Mouse (Mus musculus): ENCODE data around the gene Cnot10. TPM values are rescaled to one million over a fixed set of nuclear protein-coding genes. Genes with fewer than 3 reads are reported as not detected.

Gene Cnot10
- polyA plus RNA-seq, 1 experiment = 32.7 TPM

DNA sequence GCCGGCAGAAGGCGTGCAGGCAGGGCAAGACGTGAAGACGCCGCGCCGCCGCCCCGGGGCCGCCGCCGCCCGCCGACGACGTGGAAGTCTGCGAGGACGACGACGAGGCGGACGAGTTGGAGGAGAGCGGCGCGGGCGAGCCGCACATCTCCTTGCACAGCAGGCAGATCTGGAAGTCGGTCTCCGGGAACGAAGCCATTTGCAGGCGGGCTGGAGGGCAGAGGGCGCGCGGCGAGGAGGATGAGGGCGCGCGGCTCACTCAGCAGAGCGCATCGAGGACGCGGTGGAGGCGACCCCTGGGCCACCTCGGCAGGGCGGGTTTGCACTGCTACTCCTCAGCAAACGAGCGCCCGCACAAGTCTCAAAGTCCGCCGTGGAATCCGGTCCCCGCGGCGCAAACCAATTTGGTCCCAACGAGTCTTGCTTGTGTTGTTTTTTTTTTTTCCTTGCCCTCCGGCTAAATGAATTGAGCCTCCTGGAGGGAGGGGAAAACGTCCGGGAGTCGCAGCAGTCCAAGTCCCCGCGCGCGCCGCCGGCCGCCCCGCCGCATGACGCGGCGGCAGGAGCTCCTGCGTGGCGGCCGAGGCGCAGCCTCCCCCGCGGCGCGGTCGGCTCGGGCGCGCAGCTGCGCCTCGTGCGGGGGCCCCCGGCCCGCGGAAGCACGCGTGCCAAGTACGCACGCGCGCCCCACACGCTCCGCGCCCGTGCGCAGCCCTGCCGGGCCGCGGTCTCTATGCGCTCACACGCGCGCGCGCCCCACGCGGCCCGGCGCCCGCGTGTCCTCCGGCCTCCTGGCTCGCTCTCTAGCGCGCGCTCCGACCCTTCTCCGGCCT is 76.8 kb downstream of the Cnot10 start:
- no peak overlapping the region for H3ac ChIP-seq (ENCODE audit: control insufficient read depth, insufficient read length, low read depth)
- H3K79me2 ChIP-seq (ENCODE audit: control insufficient read depth, insufficient read depth) = no peaks in the 10 kb centered on the region
- no peak overlapping the region for H3K4me3 ChIP-seq (ENCODE audit: insufficient read depth, poor library complexity, severe bottlenecking)
- no peak for TF ChIP-seq CTCF (IDR thresholded peaks at IDR 0.05; ENCODE audit: control insufficient read depth, insufficient read depth, insufficient read length)
- no peak for TF ChIP-seq CEBPB (IDR thresholded peaks at IDR 0.05; ENCODE audit: low read depth)
- TF ChIP-seq FOSL1 (IDR thresholded peaks at IDR 0.05; ENCODE audit: insufficient read depth, low read length, poor library complexity, severe bottlenecking) = no peak
- no peak for TF ChIP-seq MYOD1 (IDR thresholded peaks at IDR 0.05; ENCODE audit: control insufficient read depth, insufficient read length, low read depth)
- TF ChIP-seq USF1 (IDR thresholded peaks at IDR 0.05; ENCODE audit: low read depth) = no peak
- TF ChIP-seq MYOG (IDR thresholded peaks at IDR 0.05; ENCODE audit: control insufficient read depth, extremely low read depth, insufficient read length) = no peak
- H3K27me3 ChIP-seq (ENCODE audit: control insufficient read depth, insufficient read depth, insufficient read length) = peaks cover 62% of the 10 kb centered on the region
- no peaks in the 10 kb centered on the region for H3K79me3 ChIP-seq (ENCODE audit: low read depth)
- no peaks in the 10 kb centered on the region for H3K36me3 ChIP-seq (ENCODE audit: control insufficient read depth, insufficient read depth)

DNA sequence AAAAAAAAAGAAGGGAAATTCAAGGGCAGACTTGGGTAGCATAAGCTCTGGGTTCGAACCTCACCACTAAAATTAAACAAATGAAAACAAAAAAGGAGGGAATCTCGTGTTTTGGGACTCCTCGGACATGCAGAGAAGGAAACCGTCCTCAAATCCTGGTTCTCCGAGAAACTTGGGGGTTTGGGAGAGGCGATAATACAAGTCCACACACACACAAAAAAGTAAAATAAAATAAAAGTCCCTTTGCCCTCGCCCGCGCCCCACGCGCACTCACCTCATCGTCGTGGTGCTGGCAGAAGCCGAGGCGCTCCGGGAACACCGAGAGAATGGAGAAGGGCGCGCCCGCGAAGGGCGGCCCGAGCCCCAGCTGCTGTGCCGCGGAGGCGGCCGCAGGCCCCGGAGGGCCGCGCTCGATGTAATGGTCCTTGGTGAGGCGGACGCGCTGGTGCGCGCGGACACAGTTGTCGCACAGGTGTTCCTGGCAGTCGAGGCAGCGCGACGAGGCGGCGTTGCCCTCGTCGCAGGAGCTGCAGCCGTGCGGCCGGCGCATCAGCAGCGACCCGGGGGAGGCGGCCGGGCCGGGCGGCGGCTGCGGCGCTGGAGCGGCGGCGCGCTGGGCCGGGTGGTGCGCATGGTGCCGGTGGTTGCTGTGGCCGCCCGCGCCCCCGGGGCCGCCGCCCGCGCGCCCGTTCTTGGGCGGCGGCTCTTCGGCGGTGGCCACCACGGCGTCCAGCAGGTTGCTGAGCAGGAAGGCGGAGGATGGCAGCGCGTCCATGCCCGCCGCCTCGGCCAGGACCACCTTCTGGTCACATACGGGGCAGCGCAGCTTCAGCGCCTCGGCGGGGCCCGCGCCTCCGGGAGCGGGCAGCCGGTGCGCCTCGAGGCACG is 77.7 kb downstream of the Cnot10 start:
- no peaks in the 10 kb centered on the region for H3K79me2 ChIP-seq (ENCODE audit: control insufficient read depth, insufficient read depth)
- H3K79me3 ChIP-seq (ENCODE audit: low read depth) = no peaks in the 10 kb centered on the region
- no peaks in the 10 kb centered on the region for H3K36me3 ChIP-seq (ENCODE audit: control insufficient read depth, insufficient read depth)
- TF ChIP-seq CTCF (IDR thresholded peaks at IDR 0.05; ENCODE audit: control insufficient read depth, insufficient read depth, insufficient read length) (no peak), CEBPB (IDR thresholded peaks at IDR 0.05; ENCODE audit: low read depth) (no peak), FOSL1 (IDR thresholded peaks at IDR 0.05; ENCODE audit: insufficient read depth, low read length, poor library complexity, severe bottlenecking) (no peak)
- peaks cover 62% of the 10 kb centered on the region for H3K27me3 ChIP-seq (ENCODE audit: control insufficient read depth, insufficient read depth, insufficient read length)
- H3K4me3 ChIP-seq (ENCODE audit: insufficient read depth, poor library complexity, severe bottlenecking) = no peak overlapping the region
- no peak overlapping the region for H3ac ChIP-seq (ENCODE audit: control insufficient read depth, insufficient read length, low read depth)

DNA sequence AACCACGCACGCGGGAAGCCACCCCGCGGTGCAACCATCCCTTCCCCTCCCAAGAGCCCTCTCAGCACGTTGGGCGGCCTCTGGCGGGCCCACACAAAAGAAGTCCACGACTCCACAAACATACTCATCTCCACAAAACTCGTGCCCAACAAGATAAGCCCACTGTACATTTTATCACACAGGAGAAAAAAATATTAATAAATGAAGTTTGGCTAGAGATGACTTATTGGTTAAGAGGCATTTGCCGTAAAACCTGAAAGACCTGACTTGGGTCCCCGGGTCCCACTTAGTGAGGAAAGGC is 78.4 kb downstream of the Cnot10 start:
- Histone ChIP-seq H3K79me2 (ENCODE audit: control insufficient read depth, insufficient read depth) (no peaks in the 10 kb centered on the region), H3ac (ENCODE audit: control insufficient read depth, insufficient read length, low read depth) (no peak overlapping the region), H3K27me3 (ENCODE audit: control insufficient read depth, insufficient read depth, insufficient read length) (peaks cover 67% of the 10 kb centered on the region), H3K36me3 (ENCODE audit: control insufficient read depth, insufficient read depth) (no peaks in the 10 kb centered on the region), H3K4me3 (ENCODE audit: insufficient read depth, poor library complexity, severe bottlenecking) (no peak overlapping the region), H3K79me3 (ENCODE audit: low read depth) (no peaks in the 10 kb centered on the region)
- TF ChIP-seq MYOD1 (IDR thresholded peaks at IDR 0.05; ENCODE audit: control insufficient read depth, insufficient read length, low read depth) = no peak
- TF ChIP-seq CTCF (IDR thresholded peaks at IDR 0.05; ENCODE audit: control insufficient read depth, insufficient read depth, insufficient read length) = no peak

DNA sequence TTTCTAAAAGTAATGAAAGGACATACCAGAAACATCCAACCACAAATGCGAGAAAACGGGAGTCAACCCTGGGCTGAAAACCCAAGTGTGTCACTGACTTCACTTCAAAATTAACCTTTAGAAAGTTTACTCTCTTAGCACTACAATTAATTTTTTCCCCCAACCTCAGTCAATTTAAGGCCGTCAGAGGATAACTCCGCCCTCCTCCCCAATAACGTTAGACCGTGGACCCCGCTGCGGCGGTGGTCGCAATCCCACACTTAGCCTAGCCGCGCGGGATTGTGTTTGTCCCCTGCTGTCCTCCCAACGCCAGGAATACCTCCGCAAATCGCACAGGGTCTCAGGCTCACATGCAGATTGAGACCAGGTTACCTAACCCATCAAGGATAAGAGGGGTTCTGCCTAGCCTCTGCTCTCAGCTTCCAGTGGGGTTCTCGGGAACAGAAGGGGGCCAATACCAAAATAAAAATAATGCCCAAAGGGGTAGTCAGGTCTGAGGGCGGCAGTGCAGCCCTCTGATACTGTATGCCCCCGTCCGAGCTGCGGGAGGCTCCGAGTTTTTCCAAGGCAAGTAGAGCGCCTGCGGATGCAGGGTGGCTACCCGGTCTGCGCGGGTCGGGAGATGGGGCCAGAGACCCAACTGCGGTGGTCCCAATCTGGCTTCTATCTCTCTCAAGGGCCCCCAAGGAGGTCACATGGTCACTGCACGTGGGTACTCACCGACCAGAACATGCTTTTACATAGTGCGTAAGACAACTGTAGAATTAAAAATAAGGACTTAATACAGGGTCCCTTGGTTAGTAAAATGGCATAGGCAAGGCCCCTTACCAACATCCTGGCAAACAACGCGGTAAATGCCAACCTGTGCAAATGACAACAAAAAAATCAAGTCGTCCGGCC is 79.0 kb downstream of the Cnot10 start:
- Histone ChIP-seq H3K36me3 (ENCODE audit: control insufficient read depth, insufficient read depth) (no peaks in the 10 kb centered on the region), H3K79me2 (ENCODE audit: control insufficient read depth, insufficient read depth) (no peaks in the 10 kb centered on the region), H3ac (ENCODE audit: control insufficient read depth, insufficient read length, low read depth) (no peak overlapping the region), H3K27me3 (ENCODE audit: control insufficient read depth, insufficient read depth, insufficient read length) (peaks cover 70% of the 10 kb centered on the region), H3K4me3 (ENCODE audit: insufficient read depth, poor library complexity, severe bottlenecking) (no peak overlapping the region), H3K79me3 (ENCODE audit: low read depth) (no peaks in the 10 kb centered on the region)
- TF ChIP-seq MYOG (IDR thresholded peaks at IDR 0.05; ENCODE audit: control insufficient read depth, extremely low read depth, insufficient read length) (no peak), FOSL1 (IDR thresholded peaks at IDR 0.05; ENCODE audit: insufficient read depth, low read length, poor library complexity, severe bottlenecking) (no peak), MYOD1 (IDR thresholded peaks at IDR 0.05; ENCODE audit: control insufficient read depth, insufficient read length, low read depth) (no peak), CEBPB (IDR thresholded peaks at IDR 0.05; ENCODE audit: low read depth) (no peak), MAX (IDR thresholded peaks at IDR 0.05) (no peak), CTCF (IDR thresholded peaks at IDR 0.05; ENCODE audit: control insufficient read depth, insufficient read depth, insufficient read length) (no peak), USF1 (IDR thresholded peaks at IDR 0.05; ENCODE audit: low read depth) (no peak)

DNA sequence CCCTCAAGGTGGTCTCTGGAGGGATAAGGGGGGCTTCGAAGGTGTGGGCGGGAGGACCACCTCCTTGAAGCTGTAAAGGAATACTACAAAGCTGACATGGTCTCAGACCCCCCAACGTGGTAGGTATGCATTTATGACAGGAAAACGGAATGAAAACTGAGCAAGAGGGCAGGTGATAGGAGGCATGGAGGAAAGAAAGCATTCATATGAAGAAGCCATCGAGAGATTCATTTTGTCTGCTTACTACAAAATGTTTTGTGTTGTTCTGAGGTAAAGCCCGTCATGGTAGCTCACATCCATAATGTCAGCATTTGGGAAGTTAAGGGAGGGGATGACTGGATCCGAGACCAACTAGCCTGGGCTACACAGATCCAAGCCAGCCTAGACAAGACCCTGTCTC is 79.8 kb downstream of the Cnot10 start:
- H3K79me2 ChIP-seq (ENCODE audit: control insufficient read depth, insufficient read depth) = no peaks in the 10 kb centered on the region
- no peaks in the 10 kb centered on the region for H3K79me3 ChIP-seq (ENCODE audit: low read depth)
- H3K36me3 ChIP-seq (ENCODE audit: control insufficient read depth, insufficient read depth) = no peaks in the 10 kb centered on the region
- H3K27me3 ChIP-seq (ENCODE audit: control insufficient read depth, insufficient read depth, insufficient read length) = peaks cover 70% of the 10 kb centered on the region
- no peak overlapping the region for H3ac ChIP-seq (ENCODE audit: control insufficient read depth, insufficient read length, low read depth)
- no peak overlapping the region for H3K4me3 ChIP-seq (ENCODE audit: insufficient read depth, poor library complexity, severe bottlenecking)
- no peak for TF ChIP-seq MYOG (IDR thresholded peaks at IDR 0.05; ENCODE audit: control insufficient read depth, extremely low read depth, insufficient read length)
- no peak for TF ChIP-seq FOSL1 (IDR thresholded peaks at IDR 0.05; ENCODE audit: insufficient read depth, low read length, poor library complexity, severe bottlenecking)
- TF ChIP-seq MYOD1 (IDR thresholded peaks at IDR 0.05; ENCODE audit: control insufficient read depth, insufficient read length, low read depth) = no peak
- TF ChIP-seq CTCF (IDR thresholded peaks at IDR 0.05; ENCODE audit: control insufficient read depth, insufficient read depth, insufficient read length) = no peak
- no peak for TF ChIP-seq MAX (IDR thresholded peaks at IDR 0.05)
- no peak for TF ChIP-seq CEBPB (IDR thresholded peaks at IDR 0.05; ENCODE audit: low read depth)
- TF ChIP-seq USF1 (IDR thresholded peaks at IDR 0.05; ENCODE audit: low read depth) = no peak

All from C2C12 (cell line).